Mouse (Mus musculus) thymus, adult 2 months (tissue): ENCODE results near the gene Zfp14. TPM values are rescaled to one million over a fixed set of nuclear protein-coding genes. Genes with fewer than 3 reads are reported as not detected.

Experiments used
- DNase-seq: peaks from one replicate; pipeline ENCODE4 v3.0.0; 2021
- H3K27ac ChIP-seq: fragments of 200-500 bp; 2 replicates; pipeline ENCODE4 v1.5.1; 2012; ENCODE audit warnings: low read length, control low read depth; ENCODE audit not compliant: control insufficient read depth, insufficient read depth
- H3K27me3 ChIP-seq: fragments of 200-500 bp; 2 replicates; pipeline ENCODE4 v1.6.1; 2012; ENCODE audit warnings: mild to moderate bottlenecking, low read length, moderate library complexity, mixed read lengths; ENCODE audit not compliant: control insufficient read depth, insufficient read depth
- H3K36me3 ChIP-seq: fragments of 200-500 bp; 2 replicates; pipeline ENCODE4 v1.6.1; 2012; ENCODE audit warnings: mild to moderate bottlenecking, low read length, moderate library complexity; ENCODE audit not compliant: control insufficient read depth, insufficient read depth
- H3K4me1 ChIP-seq: fragments of 200-500 bp; replicated peaks from 2 replicates; pipeline ENCODE4 v1.6.1; 2012; ENCODE audit warnings: low read length; ENCODE audit not compliant: control insufficient read depth, insufficient read depth
- H3K4me3 ChIP-seq: fragments of 200-500 bp; 2 replicates; pipeline ENCODE4 v1.5.1; 2012; ENCODE audit warnings: mild to moderate bottlenecking, low read length, control low read depth, moderate library complexity; ENCODE audit not compliant: control insufficient read depth, insufficient read depth
- CTCF ChIP-seq: fragments of 200-500 bp; IDR thresholded peaks from 2 replicates; pipeline ENCODE4 v1.5.1; 2012; ENCODE audit warnings: mild to moderate bottlenecking, control low read depth, low read length, moderate library complexity, borderline replicate concordance; ENCODE audit not compliant: control insufficient read depth, poor library complexity, insufficient read depth; ENCODE audit errors: extremely low read depth
- POLR2A ChIP-seq: fragments of 200-500 bp; IDR thresholded peaks from 2 replicates; pipeline ENCODE4 v1.6.1; 2012; ENCODE audit warnings: mild to moderate bottlenecking, low read length, control low read depth, moderate library complexity; ENCODE audit not compliant: control insufficient read depth, poor library complexity, insufficient read depth; ENCODE audit errors: extremely low read depth
- WGBS: fragments of 180-500 bp; shearing (Covaris S2); methylation state at CpG from one replicate; pipeline ENCODE4 v1.1.7; 2018; 5-methylcytosine and 5-hydroxymethylcytosine counted together
- polyA plus RNA-seq: library from polyadenylated mRNA; depleted of rRNA; stranded (reverse); fragments of >200 nt; gene quantifications from 2 replicates; pipeline ENCODE4 v1.2.3, GENCODE M21; 2012

Zfp14 gene
- polyA plus RNA-seq, 1 experiment: 3.3 TPM

DNA sequence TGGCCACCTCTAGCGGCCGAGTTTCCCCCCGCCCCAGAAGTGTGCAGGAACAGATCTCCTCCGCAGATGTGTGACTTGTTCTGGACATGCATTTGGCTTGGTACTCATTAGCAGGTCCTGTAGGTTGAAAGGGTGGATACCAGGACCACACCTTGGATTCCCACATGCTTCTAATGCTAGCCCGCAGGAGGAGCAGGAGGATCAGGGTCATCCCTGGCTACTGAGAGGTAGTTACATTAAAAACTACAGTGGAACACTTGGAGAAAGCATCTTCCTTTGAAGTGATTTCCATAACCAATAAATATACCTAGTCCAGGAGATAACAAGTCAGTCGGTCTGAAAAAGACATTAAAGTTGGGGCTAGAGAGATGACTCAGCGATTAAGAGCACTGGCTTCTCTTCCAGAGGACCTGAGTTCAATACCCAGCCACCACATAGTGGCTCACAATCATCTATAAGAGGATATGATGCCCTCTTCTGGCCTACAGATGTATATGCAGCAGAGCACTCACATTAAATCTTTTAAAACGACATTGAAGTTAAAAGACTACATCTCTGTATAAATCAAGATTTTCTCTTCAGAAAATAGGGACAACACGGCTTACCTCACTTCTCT, 39.9 kb upstream of the Zfp14 start:
- H3K36me3 ChIP-seq: no peaks in the 10 kb centered on the region
- H3K27me3 ChIP-seq: no peaks in the 10 kb centered on the region
- DNase-seq: no peak
- no peak overlapping the region for H3K27ac ChIP-seq
- TF ChIP-seq CTCF: no peak
- TF ChIP-seq POLR2A: no peak
- H3K4me1 ChIP-seq: peaks cover 13% of the 10 kb centered on the region
- H3K4me3 ChIP-seq: peak overlapping the region; percentile 22
- WGBS: 5% methylated on average over 9 of the region's 9 CpGs

DNA sequence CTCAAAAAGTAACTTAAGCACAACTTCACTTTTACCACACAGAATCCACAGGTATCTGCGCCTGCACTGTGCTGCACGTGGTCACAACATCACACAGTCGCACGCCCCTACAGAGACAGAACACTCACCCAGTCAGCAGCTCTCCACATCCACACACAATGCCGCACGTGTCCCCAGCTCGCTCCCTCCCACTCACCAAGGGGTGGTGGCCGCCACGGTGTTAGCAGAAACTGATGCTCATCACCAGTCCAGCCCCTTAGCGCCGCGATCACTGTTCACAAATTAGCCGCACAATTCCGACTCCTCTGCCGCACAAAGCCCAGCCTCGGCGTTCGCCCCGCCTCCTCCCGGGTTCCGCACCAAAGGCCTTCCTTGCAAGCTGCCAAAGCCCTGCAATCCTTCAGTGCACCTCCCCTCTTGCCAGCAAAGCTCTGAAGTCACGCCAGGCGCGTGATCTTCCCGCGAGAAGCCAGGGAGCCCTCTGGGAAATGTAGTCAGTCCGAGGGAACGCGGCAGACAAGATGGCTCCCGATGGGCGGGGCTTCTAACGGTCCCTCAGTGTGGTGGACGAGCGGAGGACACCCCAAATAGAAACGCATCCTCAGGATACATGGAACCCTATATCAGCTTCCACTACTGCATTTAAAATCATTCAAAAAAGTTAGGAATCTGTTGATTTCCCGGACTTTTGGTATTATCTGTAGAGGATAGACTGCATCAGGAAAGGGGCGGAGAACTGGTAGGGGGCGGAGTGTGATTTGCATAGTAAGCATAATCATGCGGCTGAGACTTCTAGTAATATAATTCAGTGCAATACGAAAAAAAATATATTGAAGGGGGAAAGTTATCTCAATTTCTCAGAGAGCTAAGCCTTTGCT, 39.2 kb upstream of the Zfp14 start, which contains the start of the genes Gm26920 and Zfp566:
Gene Gm26920 (minus strand): TSS at position 319 of the 878 bp plus-strand sequence.
Gene Zfp566 (minus strand): TSS at position 436 of the 878 bp plus-strand sequence.
- TF ChIP-seq POLR2A: peak; percentile 67
- no peak for TF ChIP-seq CTCF
- no peaks in the 10 kb centered on the region for H3K27me3 ChIP-seq
- WGBS: under 1% methylated on average over 40 of the region's 40 CpGs
- peaks cover 12% of the 10 kb centered on the region for H3K4me1 ChIP-seq
- peak within 1 kb of the TSS; percentile 55 for H3K4me3 ChIP-seq
- peak; percentile 95 for DNase-seq
- H3K27ac ChIP-seq: peak within 1 kb of the TSS; percentile 1; the same call in 1 of the 2 replicates
- no peaks in the 10 kb centered on the region for H3K36me3 ChIP-seq

GRCm38 (mm10) chr7:30089405-30089804, 38.2 kb upstream of the Zfp14 start:
- peak; percentile 4 for DNase-seq
- 41% methylated on average over 6 of the region's 6 CpGs for WGBS
- peaks cover 12% of the 10 kb centered on the region for H3K4me1 ChIP-seq
- H3K27ac ChIP-seq: no peak overlapping the region
- H3K27me3 ChIP-seq: no peaks in the 10 kb centered on the region
- no peak overlapping the region for H3K4me3 ChIP-seq
- TF ChIP-seq CTCF (no peak), POLR2A (no peak)
- no peaks in the 10 kb centered on the region for H3K36me3 ChIP-seq

DNA sequence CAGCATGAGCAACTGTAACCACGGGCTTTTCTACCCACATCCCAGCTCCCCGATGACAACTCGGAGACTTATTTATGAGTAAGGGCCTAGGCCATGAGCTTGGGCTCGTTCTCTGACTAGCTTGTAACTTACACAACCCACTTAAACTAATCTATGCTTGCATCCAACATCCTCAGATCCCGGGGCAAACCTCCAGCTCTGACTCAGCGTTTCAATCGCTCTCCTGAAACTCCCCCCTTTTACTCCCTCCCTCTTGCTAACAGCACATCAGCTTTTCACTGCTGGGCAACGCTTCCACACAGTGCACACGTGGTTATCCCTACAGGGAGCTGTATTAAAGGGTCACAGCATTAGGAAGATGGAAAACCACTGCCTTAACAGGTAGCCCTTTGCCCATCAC, 35.3 kb upstream of the Zfp14 start:
- H3K36me3 ChIP-seq: no peaks in the 10 kb centered on the region
- DNase-seq: no peak
- TF ChIP-seq POLR2A: no peak
- no peak for TF ChIP-seq CTCF
- H3K4me3 ChIP-seq: no peak overlapping the region
- WGBS: 59% methylated on average over 9 of the region's 9 CpGs
- no peak overlapping the region for H3K27ac ChIP-seq
- H3K4me1 ChIP-seq: peaks cover 9% of the 10 kb centered on the region
- no peaks in the 10 kb centered on the region for H3K27me3 ChIP-seq

DNA sequence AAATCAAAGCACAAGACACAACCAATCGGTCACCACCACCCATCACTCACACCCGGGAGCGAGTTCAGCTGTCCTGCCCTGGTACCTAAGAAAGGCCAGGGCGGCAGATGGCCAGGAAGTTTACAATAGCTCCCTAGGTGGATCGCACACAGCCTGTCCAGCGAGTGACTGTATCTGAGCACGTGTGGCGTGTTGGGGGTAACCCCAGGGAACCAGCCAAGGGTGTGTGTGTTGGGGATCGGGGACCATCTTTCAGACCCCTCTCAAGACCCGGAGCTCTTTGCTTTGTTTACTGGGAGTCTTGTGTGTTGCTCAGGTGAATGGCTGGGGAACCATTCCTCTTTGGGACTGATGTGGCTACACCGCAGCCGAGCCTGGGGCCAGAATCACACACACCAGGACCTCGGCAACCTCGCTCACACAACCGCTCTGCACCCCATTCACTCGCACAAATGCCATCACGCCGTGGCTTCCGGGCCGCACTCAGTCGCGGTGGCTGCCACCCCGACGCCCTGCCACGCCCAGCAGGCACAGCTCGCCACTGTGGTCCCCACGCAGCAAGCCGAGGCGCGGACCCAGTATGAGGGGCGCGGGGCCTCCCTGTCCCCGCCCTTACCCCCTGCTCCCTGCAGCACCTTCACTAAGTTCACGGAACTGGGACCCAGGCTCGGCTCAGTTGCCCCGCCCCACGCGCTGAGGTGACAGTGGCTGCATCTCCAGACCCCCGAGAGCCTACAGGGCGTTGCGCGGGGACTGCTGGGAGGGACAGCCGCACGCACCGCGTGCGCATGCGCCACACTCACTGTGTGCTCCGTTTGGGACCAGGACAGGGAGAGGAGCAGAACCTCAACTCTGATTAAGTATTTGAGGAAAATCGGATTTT, 21.2 kb upstream of the Zfp14 start, which contains the start of gene Zfp82:
Gene Zfp82 (minus strand): TSS at position 755 of the 883 bp plus-strand sequence.
- Histone ChIP-seq H3K36me3 (peaks cover 4% of the 10 kb centered on the region; the same call in 1 of the 2 replicates), H3K4me1 (peaks cover 4% of the 10 kb centered on the region), H3K4me3 (peak within 1 kb of the TSS; percentile 72), H3K27ac (peak within 1 kb of the TSS; percentile 1; the same call in 1 of the 2 replicates), H3K27me3 (no peaks in the 10 kb centered on the region)
- WGBS: under 1% methylated on average over 50 of the region's 50 CpGs
- DNase-seq: peak; percentile 89
- TF ChIP-seq CTCF (0 out of 2 replicates have a peak, but pooled peaks have one; percentile 22), POLR2A (peak; percentile 87)
